Mouse (Mus musculus): ENCODE measurements at regions not wholly inside any gene's neighbourhood (a gene's known extent, or its start where the extent isn't known, plus 50 kb on each side); places are given as distances from the start of the nearest gene placed in this dataset.

GRCm38 (mm10) chr10:123997260-123997659 lies 733.5 kb downstream of the Fam19a2 start:
- 58% methylated on average over 5 of the region's 5 CpGs for WGBS
- H3K9me3 ChIP-seq (replicated peaks): no peaks in the 10 kb centered on the region
- no peak for ATAC-seq (ENCODE audit: low FRiP score)

GRCm38 (mm10) chr10:123998959-123999358 lies 735.2 kb downstream of the Fam19a2 start:
- Histone ChIP-seq H3K27ac (replicated peaks) (no peak overlapping the region), H3K4me2 (no peak overlapping the region), H3K36me3 (no peaks in the 10 kb centered on the region), H3K4me3 (replicated peaks) (no peak overlapping the region), H3K9ac (replicated peaks) (no peak overlapping the region), H3K9me3 (replicated peaks) (no peaks in the 10 kb centered on the region), H3K4me1 (no peaks in the 10 kb centered on the region), H3K27me3 (replicated peaks) (no peaks in the 10 kb centered on the region)
- ATAC-seq (ENCODE audit: low FRiP score): no peak
- WGBS: 91% methylated on average over 1 of the region's 1 CpGs

More at GRCm38 (mm10) chr10:123997260-123997659, 733.5 kb downstream of the Fam19a2 start:
- no peaks in the 10 kb centered on the region for H3K36me3 ChIP-seq
- H3K9ac ChIP-seq (replicated peaks): no peak overlapping the region
- H3K4me3 ChIP-seq (replicated peaks): no peak overlapping the region
- H3K27ac ChIP-seq (replicated peaks): no peak overlapping the region
- H3K4me2 ChIP-seq: no peak overlapping the region
- H3K27me3 ChIP-seq (replicated peaks): no peaks in the 10 kb centered on the region
- H3K4me1 ChIP-seq: no peaks in the 10 kb centered on the region

- H3K9ac ChIP-seq (replicated peaks): no peak overlapping the region
- H3K27ac ChIP-seq (replicated peaks): no peak overlapping the region
- 54% methylated on average over 4 of the region's 4 CpGs for WGBS
Measured at GRCm38 (mm10) chr10:124045031-124045430, 781.2 kb downstream of the Fam19a2 start.

GRCm38 (mm10) chr10:124045791-124046190 lies 782.0 kb downstream of the Fam19a2 start:
- H3K9me3 ChIP-seq (replicated peaks): no peaks in the 10 kb centered on the region
- H3K9ac ChIP-seq (replicated peaks): no peak overlapping the region
- ATAC-seq (ENCODE audit: low FRiP score): no peak
- no peaks in the 10 kb centered on the region for H3K27me3 ChIP-seq (replicated peaks)
- no peak overlapping the region for H3K4me3 ChIP-seq (replicated peaks)
- H3K4me2 ChIP-seq: no peak overlapping the region
- 85% methylated on average over 2 of the region's 2 CpGs for WGBS
- H3K4me1 ChIP-seq: no peaks in the 10 kb centered on the region
- H3K36me3 ChIP-seq: no peaks in the 10 kb centered on the region
- H3K27ac ChIP-seq (replicated peaks): no peak overlapping the region

More at GRCm38 (mm10) chr10:124045031-124045430, 781.2 kb downstream of the Fam19a2 start:
- no peaks in the 10 kb centered on the region for H3K9me3 ChIP-seq (replicated peaks)
- no peaks in the 10 kb centered on the region for H3K4me1 ChIP-seq
- H3K4me2 ChIP-seq: no peak overlapping the region
- no peaks in the 10 kb centered on the region for H3K27me3 ChIP-seq (replicated peaks)
- no peak for ATAC-seq (ENCODE audit: low FRiP score)
- H3K4me3 ChIP-seq (replicated peaks): no peak overlapping the region
- H3K36me3 ChIP-seq: no peaks in the 10 kb centered on the region

GRCm38 (mm10) chr10:124082756-124083155 lies 819.0 kb downstream of the Fam19a2 start:
- Histone ChIP-seq H3K36me3 (no peaks in the 10 kb centered on the region), H3K9me3 (replicated peaks) (no peaks in the 10 kb centered on the region), H3K27me3 (replicated peaks) (no peaks in the 10 kb centered on the region), H3K4me1 (no peaks in the 10 kb centered on the region), H3K4me3 (replicated peaks) (no peak overlapping the region), H3K4me2 (no peak overlapping the region), H3K9ac (replicated peaks) (no peak overlapping the region), H3K27ac (replicated peaks) (no peak overlapping the region)
- 60% methylated on average over 3 of the region's 3 CpGs for WGBS
- no peak for ATAC-seq (ENCODE audit: low FRiP score)

GRCm38 (mm10) chr10:124090547-124090946 lies 826.8 kb downstream of the Fam19a2 start:
- H3K4me1 ChIP-seq: no peaks in the 10 kb centered on the region
- no peak overlapping the region for H3K27ac ChIP-seq (replicated peaks)
- 81% methylated on average over 10 of the region's 10 CpGs for WGBS
- no peak overlapping the region for H3K4me3 ChIP-seq (replicated peaks)
- no peaks in the 10 kb centered on the region for H3K36me3 ChIP-seq
- H3K27me3 ChIP-seq (replicated peaks): no peaks in the 10 kb centered on the region
- H3K9ac ChIP-seq (replicated peaks): no peak overlapping the region
- no peak overlapping the region for H3K4me2 ChIP-seq
- no peak for ATAC-seq (ENCODE audit: low FRiP score)
- H3K9me3 ChIP-seq (replicated peaks): no peaks in the 10 kb centered on the region

GRCm38 (mm10) chr10:124091364-124091763 lies 827.6 kb downstream of the Fam19a2 start:
- WGBS: 78% methylated on average over 7 of the region's 7 CpGs
- H3K9me3 ChIP-seq (replicated peaks): no peaks in the 10 kb centered on the region
- H3K4me2 ChIP-seq: no peak overlapping the region
- no peaks in the 10 kb centered on the region for H3K4me1 ChIP-seq
- no peak overlapping the region for H3K27ac ChIP-seq (replicated peaks)
- H3K27me3 ChIP-seq (replicated peaks): no peaks in the 10 kb centered on the region
- no peaks in the 10 kb centered on the region for H3K36me3 ChIP-seq
- ATAC-seq (ENCODE audit: low FRiP score): no peak
- H3K9ac ChIP-seq (replicated peaks): no peak overlapping the region
- H3K4me3 ChIP-seq (replicated peaks): no peak overlapping the region

GRCm38 (mm10) chr10:124119585-124119984 lies 855.8 kb downstream of the Fam19a2 start:
- H3K9ac ChIP-seq (replicated peaks): no peak overlapping the region
- no peak for ATAC-seq (ENCODE audit: low FRiP score)
- H3K27ac ChIP-seq (replicated peaks): no peak overlapping the region
- no peaks in the 10 kb centered on the region for H3K36me3 ChIP-seq
- H3K4me3 ChIP-seq (replicated peaks): no peak overlapping the region
- no peaks in the 10 kb centered on the region for H3K27me3 ChIP-seq (replicated peaks)
- H3K4me2 ChIP-seq: no peak overlapping the region
- no peaks in the 10 kb centered on the region for H3K4me1 ChIP-seq
- no peaks in the 10 kb centered on the region for H3K9me3 ChIP-seq (replicated peaks)

GRCm38 (mm10) chr10:124138456-124138855 lies 874.7 kb downstream of the Fam19a2 start:
- Histone ChIP-seq H3K9me3 (replicated peaks) (no peaks in the 10 kb centered on the region), H3K9ac (replicated peaks) (no peak overlapping the region), H3K27me3 (replicated peaks) (no peaks in the 10 kb centered on the region), H3K4me3 (replicated peaks) (no peak overlapping the region), H3K27ac (replicated peaks) (no peak overlapping the region), H3K36me3 (no peaks in the 10 kb centered on the region), H3K4me2 (no peak overlapping the region), H3K4me1 (no peaks in the 10 kb centered on the region)
- 75% methylated on average over 2 of the region's 2 CpGs for WGBS
- ATAC-seq (ENCODE audit: low FRiP score): no peak

- H3K4me3 ChIP-seq (replicated peaks): no peak overlapping the region
- H3K9me3 ChIP-seq (replicated peaks): no peaks in the 10 kb centered on the region
- 74% methylated on average over 1 of the region's 1 CpGs for WGBS
- H3K4me2 ChIP-seq: no peak overlapping the region
- no peaks in the 10 kb centered on the region for H3K27me3 ChIP-seq (replicated peaks)
- H3K4me1 ChIP-seq: no peaks in the 10 kb centered on the region
- no peak for ATAC-seq (ENCODE audit: low FRiP score)
- H3K36me3 ChIP-seq: no peaks in the 10 kb centered on the region
- H3K27ac ChIP-seq (replicated peaks): no peak overlapping the region
- H3K9ac ChIP-seq (replicated peaks): no peak overlapping the region
Measured at GRCm38 (mm10) chr10:124142336-124142735, 878.5 kb downstream of the Fam19a2 start.

GRCm38 (mm10) chr10:124146751-124147469 lies 883.1 kb downstream of the Fam19a2 start:
- ATAC-seq (ENCODE audit: low FRiP score): no peak
- Histone ChIP-seq H3K27me3 (replicated peaks) (no peaks in the 10 kb centered on the region), H3K4me3 (replicated peaks) (no peak overlapping the region), H3K9ac (replicated peaks) (no peak overlapping the region), H3K9me3 (replicated peaks) (no peaks in the 10 kb centered on the region), H3K4me1 (no peaks in the 10 kb centered on the region), H3K27ac (replicated peaks) (no peak overlapping the region), H3K36me3 (no peaks in the 10 kb centered on the region), H3K4me2 (no peak overlapping the region)
- whole genome bisulfite sequencing: 75% methylated on average over 9 of the region's 9 CpGs

GRCm38 (mm10) chr10:124163441-124163840 lies 899.6 kb downstream of the Fam19a2 start:
- no peak overlapping the region for H3K9ac ChIP-seq (replicated peaks)
- H3K4me3 ChIP-seq (replicated peaks): no peak overlapping the region
- WGBS: 62% methylated on average over 7 of the region's 7 CpGs
- no peak overlapping the region for H3K4me2 ChIP-seq
- no peaks in the 10 kb centered on the region for H3K9me3 ChIP-seq (replicated peaks)
- no peaks in the 10 kb centered on the region for H3K4me1 ChIP-seq
- no peak overlapping the region for H3K27ac ChIP-seq (replicated peaks)
- H3K27me3 ChIP-seq (replicated peaks): no peaks in the 10 kb centered on the region
- no peak for ATAC-seq (ENCODE audit: low FRiP score)
- no peaks in the 10 kb centered on the region for H3K36me3 ChIP-seq
